Mouse (Mus musculus): ENCODE measurements around the gene Irs3.

- TF ChIP-seq CTCF (IDR thresholded peaks at IDR 0.05; ENCODE audit: borderline replicate concordance, insufficient read depth, low read depth, low read length) = no peak
- TF ChIP-seq POLR2A (IDR thresholded peaks at IDR 0.05; ENCODE audit: borderline replicate concordance, insufficient read depth, low read length) = no peak
Measured at GRCm38 (mm10) chr5:137663057-137663456, 17.5 kb upstream of the Irs3 start.

All from cerebellum, adult 2 months (tissue).